Mouse (Mus musculus) right cerebral cortex, adult 2 months (tissue): ENCODE data around the gene Serpina3n.
"Not testable (repeated sequence)": the region's sequence is repeated elsewhere in the genome, so short reads cannot be mapped to it uniquely, and the experiment has no call there.

Source experiments
- DNase-seq, 2 experiments: peaks; one replicate each; pipeline ENCODE4 v3.0.0; 2021 to 2022; ENCODE audit warnings: low spot score in 2 of 2

Serpina3n gene

GRCm38 (mm10) chr12:104433951-104434735, 27.6 kb downstream of the Serpina3n start:
- no peak for DNase-seq

GRCm38 (mm10) chr12:104440087-104440760, 33.7 kb downstream of the Serpina3n start:
- DNase-seq: peak; percentile 93 to 95

GRCm38 (mm10) chr12:104443716-104444115, 37.2 kb downstream of the Serpina3n start:
- DNase-seq: no peak

- not testable (repeated sequence) for DNase-seq
These were observed 40.5 kb downstream of the Serpina3n start for GRCm38 (mm10) chr12:104447056-104447455.

- peak; percentile 31 to 41 for DNase-seq
These were observed 41.6 kb downstream of the Serpina3n start for GRCm38 (mm10) chr12:104448099-104448498.

- DNase-seq: no peak
These were observed 43.7 kb downstream of the Serpina3n start for GRCm38 (mm10) chr12:104450257-104450656.

GRCm38 (mm10) chr12:104453002-104453401, 46.5 kb downstream of the Serpina3n start:
- DNase-seq: no peak

GRCm38 (mm10) chr12:104459377-104459776, 52.8 kb downstream of the Serpina3n start:
- no peak for DNase-seq

- DNase-seq: no peak
These were observed 54.8 kb downstream of the Serpina3n start for GRCm38 (mm10) chr12:104461372-104461771.
